Mouse (Mus musculus): Measurements from ENCODE around the gene Sytl2.

Sytl2 gene

DNA sequence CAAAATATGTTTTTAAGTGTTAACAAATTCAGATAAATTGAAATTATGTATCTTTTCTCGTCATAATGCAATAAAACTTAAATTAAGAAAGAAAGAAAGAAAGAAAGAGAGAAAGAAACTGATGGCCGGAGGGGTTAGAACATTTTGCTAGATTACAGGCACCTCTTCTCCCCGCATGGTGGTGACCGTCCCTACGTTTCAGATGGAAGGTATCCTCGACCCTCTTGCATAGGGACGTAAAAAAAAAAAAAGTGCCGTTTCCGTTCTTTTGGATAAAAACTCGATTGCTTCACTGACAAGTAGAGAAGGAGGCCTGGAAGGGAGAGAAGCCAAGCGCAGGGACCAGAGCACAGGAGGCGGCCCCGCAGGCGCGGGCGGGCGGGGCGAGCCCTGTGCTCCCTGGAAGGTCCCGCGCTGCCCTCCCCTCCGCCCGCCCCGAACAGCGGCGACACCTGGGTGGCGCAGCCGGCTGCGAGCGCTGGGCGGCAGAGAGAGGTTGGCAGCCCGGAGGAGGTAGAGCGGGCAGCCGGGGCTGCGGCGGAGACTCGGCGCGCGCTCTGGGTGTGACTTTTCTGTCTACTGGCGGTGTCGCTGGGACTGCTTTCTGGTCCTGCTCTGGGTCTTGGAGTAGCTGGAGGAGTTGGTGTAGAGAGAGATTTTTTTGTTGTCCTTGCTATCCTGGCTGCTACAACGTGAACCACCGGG, at the start of gene Sytl2:
TSS of gene Sytl2 (plus strand) at position 311 of the 705 bp plus-strand sequence.
- DNase-seq (ENCODE audit: low spot score), result peak; percentile 56

DNA sequence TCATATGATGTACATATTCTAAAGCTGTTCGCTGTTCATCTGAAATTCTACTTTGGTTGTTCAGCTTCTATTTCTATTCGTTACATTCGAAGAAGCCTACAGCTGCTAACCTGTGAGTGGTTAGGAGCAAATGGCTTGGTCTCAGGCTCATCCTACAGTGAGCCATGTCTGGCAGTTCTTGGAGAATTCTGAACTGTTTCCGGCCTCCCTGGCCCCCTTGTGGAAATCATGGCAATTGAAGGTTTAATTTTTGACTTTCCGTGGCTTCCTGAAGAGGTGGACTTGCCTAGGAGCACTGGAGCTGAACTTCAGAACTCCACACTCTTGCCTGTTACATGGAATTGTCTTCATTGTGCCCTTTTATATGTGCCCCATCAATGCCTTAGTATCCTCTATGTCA, 49.1 kb upstream of the Sytl2 start:
- no peak for DNase-seq (ENCODE audit: low spot score)

DNA sequence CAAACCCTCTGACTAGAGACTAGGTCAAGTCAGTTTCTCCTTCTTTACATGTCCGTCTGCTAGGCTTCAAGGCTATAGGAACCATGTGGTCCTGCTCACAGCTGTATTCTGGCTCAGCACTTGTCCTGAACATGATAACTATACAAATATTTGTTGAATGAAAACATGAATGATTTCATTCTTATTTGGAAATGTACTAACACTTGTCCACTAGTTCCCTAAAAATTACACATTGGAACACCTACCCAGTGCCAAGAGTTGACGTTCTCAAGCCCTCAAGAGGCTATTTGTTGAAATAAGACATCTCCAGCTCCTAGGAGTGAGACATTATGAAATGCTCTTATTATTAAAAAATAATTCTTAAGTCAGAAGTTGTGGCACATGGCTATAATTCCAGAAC, 43.4 kb upstream of the Sytl2 start:
- no peak for DNase-seq (ENCODE audit: low spot score)

DNA sequence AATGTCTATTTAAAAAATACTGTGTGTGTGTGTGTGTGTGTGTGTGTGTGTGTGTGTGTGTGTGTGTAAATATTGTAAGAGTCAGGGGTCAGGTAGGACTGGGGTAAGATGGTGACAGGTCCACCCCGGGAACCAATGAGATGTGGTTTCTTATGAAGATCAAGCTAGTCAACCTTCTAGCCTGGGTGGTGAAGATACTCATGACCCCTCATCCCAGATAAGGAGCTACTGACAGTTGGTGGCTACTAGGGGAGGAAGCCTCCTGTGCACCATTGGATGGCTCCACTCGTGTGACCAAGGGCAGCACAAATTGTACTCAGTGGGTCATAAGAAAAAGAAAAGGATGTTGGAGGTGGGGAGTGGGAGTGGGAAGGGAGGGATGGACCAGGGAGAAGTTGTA, 42.2 kb upstream of the Sytl2 start:
- DNase-seq (ENCODE audit: low spot score), result no peak

DNA sequence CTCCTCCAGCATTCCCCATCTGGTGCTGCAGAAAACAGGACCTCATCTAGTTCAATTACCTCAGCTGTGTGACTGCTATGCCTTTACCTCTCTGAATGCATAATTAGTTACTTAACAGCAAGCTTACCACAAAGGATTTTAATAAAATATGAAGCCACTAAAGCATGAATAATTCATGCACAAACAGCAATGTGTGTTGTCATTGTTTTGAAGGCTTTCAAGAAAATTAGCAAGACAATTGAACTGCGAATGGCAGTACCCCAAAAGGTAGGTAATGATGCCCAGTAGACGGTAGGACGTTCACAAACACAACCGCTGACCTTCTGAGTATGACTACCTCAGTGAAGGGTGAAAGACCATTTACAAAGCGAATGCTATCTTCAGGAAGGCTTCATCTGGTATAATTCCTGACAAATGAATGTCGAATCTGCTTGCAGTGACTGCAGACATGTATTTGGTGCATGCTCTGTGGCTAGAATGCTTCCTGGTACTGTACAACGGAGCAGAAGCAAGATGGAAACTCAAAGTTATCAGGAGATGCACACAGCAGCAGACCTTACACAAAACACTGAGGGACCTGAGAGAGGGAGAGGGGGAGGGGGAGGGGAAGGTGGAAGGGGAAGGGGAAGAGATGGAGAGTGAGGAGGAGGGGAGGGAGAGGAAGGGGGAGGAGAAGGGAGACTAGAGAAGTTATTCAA, 40.0 kb upstream of the Sytl2 start:
- DNase-seq (ENCODE audit: low spot score), result no peak

DNA sequence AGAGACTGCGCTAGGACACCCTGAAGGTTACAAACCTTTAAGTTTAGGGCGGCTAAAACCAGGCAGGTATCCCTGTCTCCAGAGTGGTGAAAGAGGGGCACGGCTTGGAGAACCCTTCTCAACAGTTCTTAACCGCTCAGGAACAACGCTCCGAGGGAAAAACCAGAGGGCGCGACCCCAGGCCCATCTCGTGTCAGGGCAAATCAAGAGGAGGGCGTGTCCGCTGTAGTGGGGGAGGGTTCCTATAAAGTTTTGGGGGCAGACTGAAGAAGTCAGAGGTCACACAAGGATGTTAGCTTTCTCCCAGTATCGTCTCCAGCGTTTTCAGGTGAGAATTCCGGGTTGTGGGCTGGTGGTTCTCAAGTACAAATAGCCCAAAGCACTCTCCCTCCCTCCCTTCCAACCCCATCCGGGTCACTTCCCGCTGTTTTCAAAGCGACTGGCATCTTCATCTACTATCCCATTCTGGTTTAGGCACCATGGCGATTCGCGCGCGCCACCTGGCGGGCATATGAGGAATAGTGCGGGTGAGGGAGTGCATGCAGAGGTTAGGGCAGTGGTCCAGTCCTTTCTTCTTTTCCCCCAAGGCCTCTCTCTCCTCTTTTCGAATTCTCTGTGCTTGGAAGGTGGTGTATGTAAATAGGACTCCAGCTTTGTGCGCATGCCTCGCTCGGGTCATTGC, 36.6 kb upstream of the Sytl2 start, which contains the start of gene Ccdc83:
TSS of gene Ccdc83 (minus strand) at position 489 of the 682 bp plus-strand sequence.
- peak; percentile 95 for DNase-seq (ENCODE audit: low spot score)

DNA sequence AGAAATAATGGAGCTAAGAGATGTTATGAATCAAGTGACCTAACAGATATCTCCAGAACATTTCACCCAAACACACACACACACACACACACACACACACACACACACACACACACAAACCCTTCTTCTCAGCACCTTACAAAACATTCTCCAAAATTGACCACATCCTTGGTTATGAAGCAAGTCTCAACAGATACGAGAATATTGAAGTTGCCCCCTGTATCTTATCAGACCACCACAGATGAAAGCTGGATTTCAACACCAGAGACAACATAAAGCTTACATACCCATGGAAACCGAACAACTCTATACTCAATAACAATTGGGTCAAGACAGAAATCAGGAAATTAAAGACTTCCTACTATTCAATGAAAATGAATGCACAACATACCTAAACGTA, 31.9 kb upstream of the Sytl2 start:
- no peak for DNase-seq (ENCODE audit: low spot score)

DNA sequence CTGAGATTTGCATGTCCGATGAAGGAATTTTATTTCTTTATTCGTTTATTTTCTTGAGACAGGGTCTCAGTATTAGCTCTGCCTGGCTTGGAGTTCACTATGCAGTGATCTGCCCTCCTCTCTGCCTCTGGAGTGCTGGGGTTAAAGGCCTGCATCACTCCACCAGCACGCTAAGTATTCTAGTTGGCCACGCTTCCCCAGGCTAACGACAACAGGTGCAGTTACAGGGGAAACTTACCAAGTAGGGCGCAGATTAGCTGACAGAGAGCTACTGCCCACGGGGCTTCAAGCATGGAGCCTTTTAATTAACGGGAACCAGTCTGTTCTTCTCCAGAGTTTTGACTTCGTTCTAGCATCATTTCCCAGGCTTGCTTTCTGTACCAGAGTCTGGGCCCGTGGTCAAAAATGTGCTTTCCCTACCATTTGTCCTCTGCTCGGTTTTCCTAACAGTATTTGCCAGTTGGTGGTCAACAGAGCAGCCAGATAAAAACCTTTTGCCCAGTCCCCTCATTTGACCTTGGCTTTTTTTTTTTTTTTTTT, 27.4 kb upstream of the Sytl2 start:
- no peak for DNase-seq (ENCODE audit: low spot score)

DNA sequence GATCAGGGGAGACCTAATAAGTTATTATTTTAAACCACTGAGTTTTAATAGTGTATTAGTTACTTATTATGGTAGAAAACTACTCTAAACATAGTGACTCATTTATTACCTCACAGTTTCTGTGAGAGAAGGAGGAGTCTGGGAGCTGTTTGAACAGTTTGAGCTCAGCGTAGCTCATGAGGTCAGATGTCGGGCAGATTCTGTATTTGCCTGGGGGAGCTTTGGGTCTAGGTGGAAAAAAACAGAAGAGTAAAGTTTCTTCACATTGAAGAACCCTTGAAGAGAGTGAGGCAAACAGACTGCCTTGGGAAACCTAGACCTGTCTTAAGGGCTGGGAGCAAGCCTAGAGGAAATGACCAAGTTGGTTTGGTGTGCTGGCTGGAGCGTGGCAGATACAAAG, 24.8 kb upstream of the Sytl2 start:
- DNase-seq (ENCODE audit: low spot score), result no peak

DNA sequence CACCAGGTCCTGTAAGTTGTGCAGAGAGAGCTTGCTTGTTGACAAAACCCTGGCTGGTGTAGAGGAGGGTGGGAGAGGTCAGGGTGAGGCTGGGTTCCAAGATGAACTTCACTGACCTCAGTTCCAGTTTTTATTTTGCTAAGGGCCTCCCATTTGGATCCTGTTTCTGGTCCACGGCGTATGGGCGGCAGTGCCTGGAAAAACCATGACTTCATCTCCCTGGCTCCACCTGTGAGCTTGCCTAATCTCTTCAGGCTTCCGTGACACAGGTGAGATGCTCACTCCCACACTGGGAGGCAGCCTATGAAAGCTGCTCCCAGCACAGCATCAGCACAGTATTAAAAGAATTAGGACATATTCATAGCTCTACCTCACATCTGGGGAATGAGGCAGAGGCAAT, 24.3 kb upstream of the Sytl2 start:
- DNase-seq (ENCODE audit: low spot score), result no peak

DNA sequence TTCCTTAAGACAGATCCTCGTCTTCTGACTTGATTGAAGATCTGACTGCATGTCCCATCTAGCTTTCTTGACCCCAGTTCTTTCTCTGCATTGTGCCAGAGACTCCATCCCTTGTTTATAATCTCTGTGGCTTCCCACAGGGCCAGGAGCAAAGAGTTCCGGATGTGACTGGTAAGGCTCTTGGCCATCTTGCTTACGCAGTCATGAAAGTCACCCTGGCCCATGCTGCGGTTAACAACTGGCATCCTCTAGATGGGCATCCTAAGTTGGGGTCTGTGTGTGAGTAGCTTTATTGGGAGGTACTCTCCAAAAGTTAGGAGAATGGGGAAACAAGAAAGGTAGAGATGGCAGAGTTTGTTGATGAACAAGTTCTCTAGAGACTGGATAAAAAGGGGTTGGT, 22.9 kb upstream of the Sytl2 start:
- no peak for DNase-seq (ENCODE audit: low spot score)

DNA sequence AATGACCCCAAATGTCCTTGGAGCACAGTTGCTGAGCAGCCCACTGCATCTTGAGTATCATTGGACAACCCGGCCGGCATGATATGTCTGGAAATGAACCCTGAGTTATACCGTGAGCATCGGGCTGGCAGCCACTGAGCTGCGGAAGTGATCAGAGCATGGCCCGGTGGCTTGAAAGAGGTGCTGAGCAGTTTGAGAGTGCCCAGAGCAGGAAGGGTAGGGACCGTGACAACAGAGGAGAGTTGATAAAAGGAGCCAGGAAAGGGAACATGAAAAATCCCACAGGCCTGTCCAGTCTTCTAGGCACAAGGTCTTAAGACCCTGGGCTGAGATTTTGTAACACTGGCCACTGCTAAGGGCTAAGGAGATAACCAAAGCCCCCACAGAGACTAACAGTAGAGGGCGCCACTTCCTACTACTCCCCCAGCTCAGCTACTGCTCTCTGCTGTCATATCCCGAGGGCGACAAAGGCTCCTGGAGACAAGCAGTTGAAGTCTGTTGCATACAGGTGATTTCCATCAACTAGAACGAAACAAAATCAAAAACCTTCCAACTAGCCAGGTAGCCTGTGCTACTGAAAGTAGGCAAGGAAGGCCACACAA, 21.7 kb upstream of the Sytl2 start:
- DNase-seq (ENCODE audit: low spot score), result peak; percentile 38

DNA sequence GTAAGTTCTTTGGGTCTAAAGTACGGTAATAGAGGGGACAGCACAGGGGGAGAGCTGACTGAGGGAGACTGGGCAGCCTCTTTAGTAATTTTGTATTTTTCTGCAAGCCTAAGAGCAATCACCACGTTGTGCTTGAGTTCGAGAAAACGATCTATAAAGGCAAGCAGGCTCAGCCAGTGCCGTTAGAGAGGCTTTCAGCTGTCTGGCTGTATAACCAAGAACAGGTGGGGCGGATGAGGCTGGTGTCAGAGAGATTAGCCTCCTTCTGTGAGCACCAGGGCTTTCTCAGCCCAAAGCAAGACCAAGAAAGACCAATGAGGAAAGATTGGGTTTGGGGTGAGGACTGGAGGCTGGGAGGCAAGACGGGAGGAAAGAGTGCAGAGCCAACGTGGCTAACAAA, 21.2 kb upstream of the Sytl2 start:
- DNase-seq (ENCODE audit: low spot score), result no peak

DNA sequence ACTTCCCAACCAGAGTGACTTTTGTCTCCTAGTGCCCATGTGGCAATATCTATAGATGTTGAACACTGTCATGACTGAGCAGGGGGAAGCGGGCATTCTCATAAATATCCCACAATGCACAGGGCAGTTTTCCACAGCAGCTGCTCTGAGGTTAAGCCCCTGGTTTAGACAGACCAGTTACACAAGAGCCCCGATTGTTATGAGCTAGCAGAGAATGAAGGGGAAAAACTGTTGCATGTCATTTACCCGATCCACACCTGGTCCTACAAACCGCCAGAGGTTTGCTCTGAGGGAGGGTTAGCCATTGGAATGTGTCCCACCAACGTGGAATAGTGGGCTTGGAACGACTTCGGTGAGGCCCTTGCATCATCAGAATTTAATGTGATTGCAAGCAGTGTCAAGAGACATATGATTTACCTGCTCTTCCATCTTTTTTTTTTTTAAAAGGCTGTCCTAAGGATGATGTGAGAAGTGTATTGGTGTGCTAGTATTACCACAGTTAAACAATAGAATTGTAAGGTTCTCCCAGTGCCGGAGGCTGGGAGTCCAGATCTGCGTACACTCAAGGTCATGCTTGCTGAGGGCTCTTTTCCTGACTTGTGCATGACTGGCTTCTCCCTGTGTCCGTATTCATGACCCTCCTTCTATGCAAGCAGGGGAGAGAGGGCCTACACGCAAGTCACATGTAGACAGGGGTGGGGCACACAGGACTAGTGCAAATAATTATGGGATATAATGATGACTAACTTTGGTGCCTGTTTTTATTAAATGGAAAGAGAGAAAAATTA, 20.1 kb upstream of the Sytl2 start:
- DNase-seq (ENCODE audit: low spot score), result no peak

DNA sequence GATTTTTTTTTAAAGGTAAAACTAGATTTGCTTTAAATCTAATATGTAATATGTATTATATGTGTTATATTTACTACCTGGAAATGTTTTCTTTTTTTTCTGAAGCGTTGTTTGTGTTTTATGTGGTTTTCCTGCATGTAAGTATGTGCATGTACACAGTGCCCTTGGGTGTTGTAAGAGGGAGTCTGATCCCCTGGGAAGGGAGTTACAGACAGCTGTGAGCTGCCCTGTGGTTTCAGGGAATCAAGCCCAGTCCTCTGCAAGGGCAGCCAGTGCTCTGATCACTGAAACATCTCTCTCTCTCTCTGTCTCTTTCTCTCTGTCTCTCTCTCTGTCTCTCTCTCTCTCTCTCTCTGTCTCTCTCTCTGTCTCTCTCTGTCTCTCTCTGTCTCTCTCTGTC, 19.3 kb upstream of the Sytl2 start:
- no peak for DNase-seq (ENCODE audit: low spot score)

DNA sequence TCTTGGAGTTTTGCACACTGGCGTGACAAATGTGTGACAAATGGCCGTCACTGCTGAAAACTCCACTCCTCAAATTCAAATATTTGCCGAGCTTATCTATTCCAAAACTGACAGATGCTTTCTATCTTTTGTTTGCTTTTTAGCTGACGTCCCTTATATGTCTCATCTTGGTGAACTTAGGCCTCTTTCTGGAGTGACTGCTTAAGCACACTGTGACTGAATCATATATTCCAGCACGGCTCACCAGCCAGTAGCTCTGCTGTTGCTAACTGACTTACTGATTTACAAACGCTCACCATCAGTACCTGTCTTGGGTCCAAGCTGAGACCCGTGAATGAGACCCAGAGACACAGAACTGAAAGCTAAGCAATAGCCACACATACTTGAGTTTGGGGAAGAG, 17.3 kb upstream of the Sytl2 start:
- no peak for DNase-seq (ENCODE audit: low spot score)

DNA sequence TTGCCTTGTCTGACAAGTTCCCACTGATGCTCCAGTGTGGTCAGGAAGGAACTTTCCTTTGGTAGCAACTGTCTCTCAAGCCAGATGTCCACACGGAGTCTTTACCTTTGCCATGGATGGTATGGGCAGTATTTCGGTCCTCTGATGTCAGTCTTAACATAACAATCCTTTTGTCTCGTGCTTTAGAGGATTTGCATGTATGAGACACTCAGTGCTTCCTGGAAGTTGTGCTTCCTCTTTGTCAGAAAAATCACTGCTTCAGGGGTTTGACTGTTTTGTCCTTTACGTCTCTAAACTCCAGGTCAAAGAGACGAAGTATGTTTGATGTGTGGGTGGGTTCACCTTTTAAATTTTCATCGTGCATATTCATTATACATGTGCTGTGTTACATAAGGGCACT, 10.2 kb upstream of the Sytl2 start:
- no peak for DNase-seq (ENCODE audit: low spot score)

DNA sequence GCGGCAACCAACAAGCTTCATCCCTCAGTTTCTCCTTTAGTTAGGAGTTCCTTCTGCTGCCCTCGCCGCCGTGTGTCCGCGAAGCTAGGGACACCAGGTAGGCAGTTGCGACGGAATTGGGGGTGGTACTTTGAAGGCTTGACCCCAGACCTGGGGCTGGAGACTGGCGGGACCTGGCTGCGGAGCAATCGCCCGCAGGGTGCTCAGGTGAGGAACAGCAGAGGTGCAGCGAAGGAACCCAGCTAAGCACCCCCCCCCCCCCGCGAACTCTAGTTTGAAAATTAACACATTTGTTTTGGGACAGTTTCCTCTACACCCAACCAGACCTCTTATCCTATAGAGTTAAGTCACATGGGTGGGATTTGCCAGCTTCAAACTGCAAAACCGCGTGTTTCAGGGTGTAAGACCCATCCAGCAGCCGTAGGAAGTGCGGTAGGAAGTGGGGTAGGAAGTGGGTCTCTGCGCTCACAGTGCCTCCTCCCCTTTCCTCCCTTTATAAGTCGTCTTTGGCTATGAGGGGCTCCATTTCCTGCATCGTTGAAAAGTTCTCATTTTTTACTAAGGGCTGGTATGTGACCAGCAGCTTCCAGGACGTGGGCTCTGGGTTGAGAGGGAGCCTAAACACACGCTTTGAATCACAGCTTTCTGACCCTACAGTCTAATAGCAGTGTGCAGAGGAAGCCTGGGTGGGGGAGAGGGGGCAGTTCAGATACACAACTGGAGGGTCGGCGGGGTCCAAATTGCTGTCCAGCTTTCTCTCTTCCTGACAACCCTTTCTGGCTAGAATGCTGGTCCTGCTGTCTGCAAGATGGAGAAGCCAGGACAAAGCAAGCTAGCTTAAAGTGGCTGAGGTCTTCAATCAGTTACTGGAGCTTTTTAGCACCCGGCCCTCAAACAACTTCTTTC, 848 bp downstream of the Sytl2 start:
- DNase-seq (ENCODE audit: low spot score), result peak; percentile 51

DNA sequence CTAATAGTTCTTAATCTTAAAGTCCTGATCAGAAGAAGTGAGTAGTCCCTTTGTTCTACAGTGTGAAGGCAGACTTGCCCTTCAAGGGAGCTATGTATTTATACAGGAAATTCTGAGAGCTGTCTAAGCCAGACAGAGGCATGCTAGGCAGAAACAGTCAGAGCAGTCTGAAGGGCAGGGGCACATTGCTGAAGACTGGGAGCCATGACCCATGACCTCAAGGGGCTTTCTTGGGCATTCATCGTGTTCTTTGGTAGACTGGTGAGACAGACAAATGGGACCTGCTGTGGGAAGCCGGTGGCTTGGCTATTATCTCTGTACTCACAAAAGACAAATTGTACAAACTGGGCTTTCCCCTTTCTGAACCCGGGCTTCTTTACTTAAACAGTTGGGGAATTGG, 4.0 kb downstream of the Sytl2 start:
- DNase-seq (ENCODE audit: low spot score), result peak; percentile 88

DNA sequence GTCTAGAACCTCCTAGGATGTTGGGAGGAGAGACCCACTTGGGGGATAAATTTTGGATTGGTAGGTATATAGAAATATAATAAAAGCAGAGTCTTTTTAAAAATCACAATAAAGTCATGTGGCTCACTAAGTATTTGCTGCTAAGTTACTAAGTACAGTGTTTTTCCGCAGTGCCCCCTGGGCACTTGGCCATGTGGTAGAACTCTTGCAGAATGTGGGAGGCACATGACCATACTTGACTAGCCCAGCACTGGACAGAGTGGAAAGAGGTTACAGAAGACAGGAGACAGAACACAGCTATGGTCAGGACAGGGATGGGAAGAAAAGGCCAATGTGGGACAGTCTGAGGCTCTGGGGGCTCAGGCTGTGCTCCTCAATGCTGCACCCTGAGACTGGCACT, 4.9 kb downstream of the Sytl2 start:
- no peak for DNase-seq (ENCODE audit: low spot score)

DNA sequence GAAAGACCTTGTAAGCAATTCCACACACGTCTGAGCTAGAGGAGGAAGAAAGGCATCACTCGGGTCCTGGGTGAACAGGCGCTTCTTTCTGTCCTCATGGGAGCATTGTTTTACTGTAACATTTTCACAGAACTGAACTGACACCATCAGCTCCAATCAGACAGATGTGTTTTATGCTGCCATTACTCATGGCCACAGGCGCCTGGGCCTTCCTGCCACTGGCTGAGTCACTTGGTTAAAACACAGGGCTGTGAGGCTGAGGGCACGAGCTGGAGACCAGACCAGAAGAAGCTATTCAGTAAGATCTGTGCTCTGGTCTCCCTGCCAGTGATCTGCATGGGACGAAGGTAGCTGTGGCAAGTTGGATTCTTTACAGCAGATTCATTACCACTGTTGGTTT, 6.0 kb downstream of the Sytl2 start:
- DNase-seq (ENCODE audit: low spot score), result no peak

Data from embryo, embryonic 10 days (tissue).